Mouse (Mus musculus) testis, adult 2 months (tissue): ENCODE results near the gene Gsdme.

Experiments used
- CTCF ChIP-seq: fragments of 200-500 bp; IDR thresholded peaks from 2 replicates; pipeline ENCODE4 v1.5.1; 2012; ENCODE audit warnings: low read depth, mild to moderate bottlenecking, inconsistent platforms, low read length, moderate library complexity; ENCODE audit not compliant: control insufficient read depth, insufficient read depth, insufficient replicate concordance
- POLR2A ChIP-seq: fragments of 200-500 bp; IDR thresholded peaks from 2 replicates; pipeline ENCODE4 v1.6.1; 2012; ENCODE audit warnings: low read depth, mild to moderate bottlenecking, inconsistent platforms, low read length, moderate library complexity; ENCODE audit not compliant: control insufficient read depth

DNA sequence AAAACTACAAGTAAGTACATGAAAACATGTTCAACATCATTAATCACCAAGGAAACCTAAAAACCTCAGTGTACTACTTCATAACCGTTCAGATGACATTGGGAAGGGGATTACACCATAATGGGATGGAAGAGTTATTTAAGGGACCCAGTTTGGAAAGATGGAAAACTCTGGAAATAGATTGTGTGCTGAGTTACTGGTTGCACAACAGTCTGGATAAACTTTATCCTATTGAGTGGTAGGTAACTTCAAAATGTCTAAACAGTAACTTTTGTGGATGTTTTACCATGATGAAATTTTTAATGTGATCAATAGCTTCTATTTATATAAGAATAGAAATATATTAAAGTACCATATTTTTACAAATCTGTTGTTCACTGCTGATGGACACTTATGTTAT lies 71.5 kb downstream of the Gsdme start:
- TF ChIP-seq CTCF (no peak), POLR2A (no peak)
